Mouse (Mus musculus): ENCODE data around the gene Fahd2a. TPM values are rescaled to one million over a fixed set of nuclear protein-coding genes. Genes with fewer than 3 reads are reported as not detected.

Gene Fahd2a
- polyA plus RNA-seq, 1 experiment from 2014 or later: 31.6 TPM

GRCm38 (mm10) chr2:127418266-127418970, 25.9 kb downstream of the Fahd2a start:
- no peak overlapping the region for H3K27ac ChIP-seq (ENCODE audit: low read length)
- 57% methylated on average over 10 of the region's 10 CpGs for WGBS
- no peaks in the 10 kb centered on the region for H3K4me1 ChIP-seq (ENCODE audit: control insufficient read depth, insufficient read depth, low read length)
- no peaks in the 10 kb centered on the region for H3K9me3 ChIP-seq (ENCODE audit: control insufficient read depth, low read depth, low read length)
- no peak overlapping the region for H3K4me2 ChIP-seq (replicated peaks; ENCODE audit: low read depth, low read length)
- ATAC-seq (ENCODE audit: insufficient number of reproducible peaks, insufficient read depth, low FRiP score, low read depth): no peak
- no peak overlapping the region for H3K4me3 ChIP-seq (ENCODE audit: low read depth, low read length)
- no peaks in the 10 kb centered on the region for H3K27me3 ChIP-seq (ENCODE audit: control insufficient read depth, insufficient read depth, low read length)
- no peak overlapping the region for H3K9ac ChIP-seq (replicated peaks; ENCODE audit: low read depth, low read length)
- no peaks in the 10 kb centered on the region for H3K36me3 ChIP-seq (ENCODE audit: control insufficient read depth, insufficient read depth, low read length)

DNA sequence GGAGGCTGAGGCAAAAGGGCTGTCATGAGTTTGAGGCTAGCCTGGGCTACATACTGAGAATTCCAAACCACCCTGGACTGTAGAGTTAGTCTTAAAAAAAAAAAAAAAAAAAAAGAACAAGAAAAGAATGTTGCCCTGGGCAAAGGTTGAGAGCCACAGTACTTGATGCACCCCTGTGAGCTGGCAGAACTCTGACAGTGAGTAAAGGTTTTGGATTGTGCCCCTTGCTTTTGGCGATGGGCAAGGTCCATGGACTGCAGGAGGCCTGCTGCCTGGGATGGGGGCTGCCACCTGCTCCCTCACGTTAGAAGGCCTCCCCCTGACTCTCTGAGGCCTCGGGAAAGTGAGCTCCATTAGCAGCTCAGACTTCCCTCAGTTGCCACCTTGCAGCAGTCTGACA, 27.7 kb downstream of the Fahd2a start:
- Histone ChIP-seq H3K4me1 (ENCODE audit: control insufficient read depth, insufficient read depth, low read length) (no peaks in the 10 kb centered on the region), H3K4me3 (ENCODE audit: low read depth, low read length) (no peak overlapping the region), H3K36me3 (ENCODE audit: control insufficient read depth, insufficient read depth, low read length) (no peaks in the 10 kb centered on the region), H3K9me3 (ENCODE audit: control insufficient read depth, low read depth, low read length) (no peaks in the 10 kb centered on the region), H3K9ac (replicated peaks; ENCODE audit: low read depth, low read length) (no peak overlapping the region), H3K27me3 (ENCODE audit: control insufficient read depth, insufficient read depth, low read length) (no peaks in the 10 kb centered on the region), H3K4me2 (replicated peaks; ENCODE audit: low read depth, low read length) (no peak overlapping the region), H3K27ac (ENCODE audit: low read length) (no peak overlapping the region)
- WGBS: 51% methylated on average over 3 of the region's 3 CpGs
- ATAC-seq (ENCODE audit: insufficient number of reproducible peaks, insufficient read depth, low FRiP score, low read depth): no peak

DNA sequence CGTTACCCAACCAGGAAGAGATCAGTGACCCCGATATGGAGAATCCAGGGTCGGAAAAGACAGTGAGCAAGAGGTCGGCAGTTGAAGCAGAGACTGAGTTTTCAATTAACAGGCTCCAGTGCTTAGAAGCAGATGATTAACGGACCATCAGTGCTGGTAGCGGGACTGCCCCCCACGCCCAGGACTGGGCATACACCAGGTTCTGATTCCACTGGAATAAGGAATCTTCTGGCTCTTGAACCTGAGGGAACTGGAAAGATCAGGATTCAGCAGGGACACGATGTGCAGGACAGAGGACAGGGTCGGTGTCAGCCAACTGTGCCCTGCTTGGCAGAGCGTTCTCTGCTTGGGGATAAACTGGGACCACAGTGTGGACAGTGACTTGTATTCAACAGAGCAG, 28.6 kb downstream of the Fahd2a start:
- H3K9me3 ChIP-seq (ENCODE audit: control insufficient read depth, low read depth, low read length): no peaks in the 10 kb centered on the region
- no peaks in the 10 kb centered on the region for H3K27me3 ChIP-seq (ENCODE audit: control insufficient read depth, insufficient read depth, low read length)
- H3K4me1 ChIP-seq (ENCODE audit: control insufficient read depth, insufficient read depth, low read length): no peaks in the 10 kb centered on the region
- no peaks in the 10 kb centered on the region for H3K36me3 ChIP-seq (ENCODE audit: control insufficient read depth, insufficient read depth, low read length)
- H3K9ac ChIP-seq (replicated peaks; ENCODE audit: low read depth, low read length): no peak overlapping the region
- WGBS: 58% methylated on average over 10 of the region's 10 CpGs
- H3K27ac ChIP-seq (ENCODE audit: low read length): no peak overlapping the region
- no peak overlapping the region for H3K4me3 ChIP-seq (ENCODE audit: low read depth, low read length)
- no peak overlapping the region for H3K4me2 ChIP-seq (replicated peaks; ENCODE audit: low read depth, low read length)
- no peak for ATAC-seq (ENCODE audit: insufficient number of reproducible peaks, insufficient read depth, low FRiP score, low read depth)

DNA sequence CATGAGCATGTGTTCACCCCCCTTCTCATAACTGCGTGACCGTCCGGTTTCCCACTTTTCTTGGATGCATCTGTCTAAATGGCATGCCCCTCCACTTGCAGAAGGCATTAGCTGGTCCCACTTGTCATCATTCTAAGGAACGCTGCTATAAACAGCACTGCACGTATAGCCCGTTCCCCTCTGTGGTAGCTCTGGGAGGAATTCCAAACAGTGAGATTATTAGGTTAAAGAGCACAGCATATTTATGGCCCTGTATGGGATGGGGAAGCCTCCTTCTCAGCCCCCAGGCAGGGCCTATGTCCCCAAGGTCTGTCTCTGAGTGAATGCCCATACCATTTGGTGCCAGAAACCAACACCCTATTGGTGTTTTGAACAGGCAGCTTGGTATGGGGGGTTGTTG, 33.2 kb downstream of the Fahd2a start:
- 43% methylated on average over 6 of the region's 6 CpGs for WGBS

DNA sequence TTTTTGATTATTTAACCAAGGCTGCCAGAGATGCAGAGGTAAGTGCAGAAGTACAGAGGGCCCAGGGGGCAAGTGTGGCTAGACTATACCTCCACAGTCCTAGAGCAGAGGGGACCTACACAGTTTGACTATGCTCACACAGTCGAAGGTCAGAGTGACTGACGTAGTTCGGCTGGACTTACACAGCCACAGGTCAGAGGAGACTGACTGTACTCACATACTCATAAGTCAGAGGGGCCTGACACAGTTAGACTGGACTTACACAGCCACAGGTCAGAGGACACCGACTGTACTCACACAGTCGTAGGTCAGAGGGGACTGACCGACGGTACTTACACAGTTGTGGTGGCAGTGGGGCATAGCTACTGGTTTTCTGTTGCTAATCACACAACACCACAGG, 45.6 kb downstream of the Fahd2a start:
- Histone ChIP-seq H3K36me3 (ENCODE audit: control insufficient read depth, insufficient read depth, low read length) (no peaks in the 10 kb centered on the region), H3K27me3 (ENCODE audit: control insufficient read depth, insufficient read depth, low read length) (no peaks in the 10 kb centered on the region), H3K4me3 (ENCODE audit: low read depth, low read length) (no peak overlapping the region), H3K4me2 (replicated peaks; ENCODE audit: low read depth, low read length) (no peak overlapping the region), H3K9me3 (ENCODE audit: control insufficient read depth, low read depth, low read length) (no peaks in the 10 kb centered on the region), H3K4me1 (ENCODE audit: control insufficient read depth, insufficient read depth, low read length) (no peaks in the 10 kb centered on the region), H3K27ac (ENCODE audit: low read length) (no peak overlapping the region), H3K9ac (replicated peaks; ENCODE audit: low read depth, low read length) (no peak overlapping the region)
- no peak for ATAC-seq (ENCODE audit: insufficient number of reproducible peaks, insufficient read depth, low FRiP score, low read depth)
- WGBS: 77% methylated on average over 7 of the region's 7 CpGs

More for the DNA sequence above, 33.2 kb downstream of the Fahd2a start:
- Histone ChIP-seq H3K27me3 (ENCODE audit: control insufficient read depth, insufficient read depth, low read length) (no peaks in the 10 kb centered on the region), H3K27ac (ENCODE audit: low read length) (no peak overlapping the region), H3K9me3 (ENCODE audit: control insufficient read depth, low read depth, low read length) (no peaks in the 10 kb centered on the region), H3K4me3 (ENCODE audit: low read depth, low read length) (no peak overlapping the region), H3K4me1 (ENCODE audit: control insufficient read depth, insufficient read depth, low read length) (no peaks in the 10 kb centered on the region), H3K4me2 (replicated peaks; ENCODE audit: low read depth, low read length) (no peak overlapping the region), H3K36me3 (ENCODE audit: control insufficient read depth, insufficient read depth, low read length) (no peaks in the 10 kb centered on the region), H3K9ac (replicated peaks; ENCODE audit: low read depth, low read length) (no peak overlapping the region)
- ATAC-seq (ENCODE audit: insufficient number of reproducible peaks, insufficient read depth, low FRiP score, low read depth): no peak

GRCm38 (mm10) chr2:127394606-127395161, 49.7 kb downstream of the Fahd2a start:
- 74% methylated on average over 5 of the region's 5 CpGs for WGBS
- Histone ChIP-seq H3K27me3 (ENCODE audit: control insufficient read depth, insufficient read depth, low read length) (no peaks in the 10 kb centered on the region), H3K4me1 (ENCODE audit: control insufficient read depth, insufficient read depth, low read length) (no peaks in the 10 kb centered on the region), H3K27ac (ENCODE audit: low read length) (no peak overlapping the region), H3K36me3 (ENCODE audit: control insufficient read depth, insufficient read depth, low read length) (no peaks in the 10 kb centered on the region), H3K9ac (replicated peaks; ENCODE audit: low read depth, low read length) (no peak overlapping the region), H3K9me3 (ENCODE audit: control insufficient read depth, low read depth, low read length) (no peaks in the 10 kb centered on the region), H3K4me2 (replicated peaks; ENCODE audit: low read depth, low read length) (no peak overlapping the region), H3K4me3 (ENCODE audit: low read depth, low read length) (no peak overlapping the region)
- ATAC-seq (ENCODE audit: insufficient number of reproducible peaks, insufficient read depth, low FRiP score, low read depth): 0 out of 2 replicates have a peak, but pooled peaks have one; percentile 68

DNA sequence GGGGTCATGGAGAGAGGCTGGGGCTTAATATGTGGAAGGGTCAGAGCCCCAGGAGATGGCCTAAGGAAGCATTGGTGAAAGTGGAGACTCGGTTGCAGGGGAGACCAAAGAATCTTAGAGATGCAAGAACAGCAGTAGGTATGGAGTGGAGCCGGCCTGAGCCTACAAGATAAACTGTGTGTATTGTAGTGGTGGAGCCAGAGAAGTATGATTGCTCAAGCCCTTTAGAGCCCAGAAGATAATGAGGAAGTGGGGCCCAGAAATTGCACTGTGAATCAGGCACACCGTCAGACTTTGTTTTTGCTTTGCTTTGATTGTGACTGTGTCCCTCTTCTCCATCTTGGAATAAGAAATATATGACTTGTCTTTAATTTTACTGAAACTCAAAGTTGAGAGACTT, 53.0 kb downstream of the Fahd2a start:
- Histone ChIP-seq H3K27ac (ENCODE audit: low read length) (no peak overlapping the region), H3K36me3 (ENCODE audit: control insufficient read depth, insufficient read depth, low read length) (no peaks in the 10 kb centered on the region), H3K4me1 (ENCODE audit: control insufficient read depth, insufficient read depth, low read length) (no peaks in the 10 kb centered on the region), H3K4me3 (ENCODE audit: low read depth, low read length) (no peak overlapping the region), H3K27me3 (ENCODE audit: control insufficient read depth, insufficient read depth, low read length) (no peaks in the 10 kb centered on the region), H3K9ac (replicated peaks; ENCODE audit: low read depth, low read length) (no peak overlapping the region), H3K4me2 (replicated peaks; ENCODE audit: low read depth, low read length) (no peak overlapping the region), H3K9me3 (ENCODE audit: control insufficient read depth, low read depth, low read length) (no peaks in the 10 kb centered on the region)
- WGBS: 65% methylated on average over 3 of the region's 3 CpGs
- no peak for ATAC-seq (ENCODE audit: insufficient number of reproducible peaks, insufficient read depth, low FRiP score, low read depth)

DNA sequence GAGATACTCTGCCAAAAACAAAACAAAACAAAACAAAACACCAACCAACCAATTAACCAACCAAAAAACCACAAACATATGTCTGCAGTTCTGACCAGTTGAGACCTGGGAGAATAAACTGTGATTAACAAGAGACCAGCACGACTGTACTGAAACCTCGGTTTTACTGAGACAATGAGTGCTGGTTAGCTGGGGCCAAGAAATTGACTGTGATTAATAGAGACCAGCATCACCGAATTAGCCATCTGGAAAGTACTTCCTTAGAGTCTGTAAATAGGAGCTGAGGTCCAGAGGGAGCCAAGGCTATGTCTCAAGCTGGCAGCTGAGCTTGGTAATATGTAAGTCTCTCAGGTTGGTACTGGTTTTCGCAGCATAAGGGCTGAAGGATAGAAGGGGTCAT, 53.5 kb downstream of the Fahd2a start:
- Histone ChIP-seq H3K4me2 (replicated peaks; ENCODE audit: low read depth, low read length) (no peak overlapping the region), H3K9ac (replicated peaks; ENCODE audit: low read depth, low read length) (no peak overlapping the region), H3K27me3 (ENCODE audit: control insufficient read depth, insufficient read depth, low read length) (no peaks in the 10 kb centered on the region), H3K27ac (ENCODE audit: low read length) (no peak overlapping the region), H3K36me3 (ENCODE audit: control insufficient read depth, insufficient read depth, low read length) (no peaks in the 10 kb centered on the region), H3K4me3 (ENCODE audit: low read depth, low read length) (no peak overlapping the region), H3K4me1 (ENCODE audit: control insufficient read depth, insufficient read depth, low read length) (no peaks in the 10 kb centered on the region), H3K9me3 (ENCODE audit: control insufficient read depth, low read depth, low read length) (no peaks in the 10 kb centered on the region)
- no peak for ATAC-seq (ENCODE audit: insufficient number of reproducible peaks, insufficient read depth, low FRiP score, low read depth)
- WGBS: 48% methylated on average over 4 of the region's 4 CpGs

DNA sequence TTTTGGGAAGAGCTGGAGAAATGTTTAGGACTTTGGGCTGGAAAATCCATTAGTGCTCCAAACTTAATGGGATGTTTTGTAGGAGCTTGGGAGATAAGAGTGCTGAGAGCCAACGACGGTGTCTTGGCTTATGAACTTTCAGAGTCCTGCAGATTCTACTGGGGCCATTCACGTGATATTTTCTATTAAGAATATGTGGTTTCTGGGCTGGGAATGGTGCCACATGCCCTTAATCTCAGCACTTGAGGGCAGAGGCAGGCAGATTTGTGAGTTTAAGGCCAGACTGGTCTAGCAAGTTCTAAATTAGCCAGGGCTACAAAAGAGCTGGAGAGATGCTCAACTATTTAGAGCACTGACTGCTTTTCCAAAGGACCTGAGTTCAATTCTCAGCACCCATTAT, 54.0 kb downstream of the Fahd2a start:
- Histone ChIP-seq H3K4me1 (ENCODE audit: control insufficient read depth, insufficient read depth, low read length) (no peaks in the 10 kb centered on the region), H3K4me2 (replicated peaks; ENCODE audit: low read depth, low read length) (no peak overlapping the region), H3K9me3 (ENCODE audit: control insufficient read depth, low read depth, low read length) (no peaks in the 10 kb centered on the region), H3K36me3 (ENCODE audit: control insufficient read depth, insufficient read depth, low read length) (no peaks in the 10 kb centered on the region), H3K27me3 (ENCODE audit: control insufficient read depth, insufficient read depth, low read length) (no peaks in the 10 kb centered on the region), H3K27ac (ENCODE audit: low read length) (no peak overlapping the region), H3K4me3 (ENCODE audit: low read depth, low read length) (no peak overlapping the region), H3K9ac (replicated peaks; ENCODE audit: low read depth, low read length) (no peak overlapping the region)
- WGBS: 53% methylated on average over 3 of the region's 3 CpGs
- ATAC-seq (ENCODE audit: insufficient number of reproducible peaks, insufficient read depth, low FRiP score, low read depth): no peak

All from stomach, embryonic 14.5 days (tissue).